23 mouse cellular contexts compared by ENCODE assay signal in the genomic region with DNA sequence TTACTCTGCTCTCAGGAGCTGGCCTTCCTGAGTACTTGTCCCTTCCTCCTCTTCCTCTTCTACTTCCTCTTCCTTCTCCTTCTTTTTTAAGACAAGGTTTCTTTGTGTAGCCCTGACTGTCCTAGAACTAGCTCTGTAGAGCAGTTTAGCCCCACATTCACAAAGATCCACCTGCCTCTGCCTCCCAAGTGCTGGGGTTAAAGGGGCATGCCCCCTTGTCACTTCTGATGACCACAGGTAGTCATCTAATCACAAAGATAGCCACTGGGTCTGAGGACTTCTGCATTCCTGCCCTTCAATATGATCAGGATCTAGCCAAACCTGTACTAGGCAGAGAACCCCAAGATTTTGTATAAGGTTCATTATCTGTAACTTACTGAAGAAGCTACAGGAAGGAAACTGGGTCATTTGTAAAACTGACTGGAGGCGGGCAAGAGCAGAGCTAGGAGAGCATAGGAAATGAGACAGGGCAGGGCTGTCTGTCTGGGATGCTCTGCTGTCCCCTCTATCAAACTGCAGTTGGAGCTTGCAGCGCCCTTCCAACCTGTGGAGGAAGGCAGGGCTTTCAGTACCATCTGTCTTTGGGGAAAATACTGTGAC. TPM values are rescaled to one million over a fixed set of nuclear protein-coding genes. Genes with fewer than 3 reads are reported as not detected.
DNase-seq lines count a peak whose midpoint lies in the region; ATAC-seq and TF ChIP-seq lines count a peak whose summit lies in the region.
"Had no signal": no experiment of that assay in that cellular context is flagged by ENCODE, and none has a peak within 500 bp of the region (broad histone marks: within the 10 kb centered on the region; RNA-seq: fewer than 3 reads in every experiment).

No protein-coding gene starts in this region.

- H3K4me1 ChIP-seq in lung, embryonic 14.5 days (ENCODE audit: insufficient read depth): no peaks in the 10 kb centered on the region
- H3K4me1 ChIP-seq in bone marrow, adult 2 months (ENCODE audit: control insufficient read depth, insufficient read depth, low read length): peaks cover 12% of the 10 kb centered on the region; the same call in 1 of the 2 replicates
- H3K4me1 ChIP-seq in liver, embryonic 15.5 days (replicated peaks): peaks cover 81% of the 10 kb centered on the region
- peaks cover 24% of the 10 kb centered on the region for H3K4me1 ChIP-seq in thymus, adult 2 months (replicated peaks; ENCODE audit: control insufficient read depth, insufficient read depth, low read length)

- DNase-seq in lung, embryonic 14.5 days: no peak
- no peak for DNase-seq in lung, postnatal 25 days (ENCODE audit: low spot score)
- DNase-seq in c-Kit-positive CD71-positive TER-119-positive erythroid progenitor cells, embryonic 14.5 days (ENCODE audit: low spot score): peak; percentile 30
- no peak for DNase-seq in thymus, adult 2 months
- DNase-seq in layer of hippocampus, adult 18-20 months (ENCODE audit: low spot score in 2 of 2): no peak
- DNase-seq: adrenal gland, postnatal 14 days; cerebellum, adult 2 months; gastrocnemius, postnatal 36 days; lung, postnatal 10 days; right cerebral cortex, adult 18-20 months; thymus, postnatal 4 days had no signal

- H3K27me3 ChIP-seq in lung, embryonic 14.5 days (ENCODE audit: insufficient read depth, low read length): no peaks in the 10 kb centered on the region
- H3K27me3 ChIP-seq in liver, embryonic 15.5 days: no peaks in the 10 kb centered on the region
- H3K27me3 ChIP-seq in thymus, adult 2 months (ENCODE audit: control insufficient read depth, insufficient read depth, low read length): no peaks in the 10 kb centered on the region
- H3K27me3 ChIP-seq: embryonic facial prominence, embryonic 12.5 days; heart, embryonic 15.5 days; limb, embryonic 15.5 days; neural tube, embryonic 13.5 days had no signal

- TF ChIP-seq CTCF in lung, embryonic 14.5 days (IDR thresholded peaks at IDR 0.05; ENCODE audit: low read depth): no peak
- TF ChIP-seq CTCF in bone marrow, adult 2 months (IDR thresholded peaks at IDR 0.05; ENCODE audit: control insufficient read depth, insufficient read depth, low read length): no peak
- TF ChIP-seq CTCF in thymus, adult 2 months (IDR thresholded peaks at IDR 0.05; ENCODE audit: borderline replicate concordance, control insufficient read depth, extremely low read depth, insufficient read depth, low read length, poor library complexity): no peak

- no peak for ATAC-seq in lung, embryonic 14.5 days (ENCODE audit: insufficient read depth)
- ATAC-seq in liver, embryonic 15.5 days (ENCODE audit: insufficient read depth): no peak
- ATAC-seq: forebrain, embryonic 16.5 days; hindbrain, postnatal 0 days; intestine, postnatal 0 days had no signal

- no peaks in the 10 kb centered on the region for H3K9me3 ChIP-seq in lung, embryonic 14.5 days (ENCODE audit: low read depth, low read length)
- H3K9me3 ChIP-seq in liver, embryonic 15.5 days (replicated peaks): no peaks in the 10 kb centered on the region
- H3K9me3 ChIP-seq: embryonic facial prominence, embryonic 12.5 days; heart, embryonic 15.5 days; hindbrain, embryonic 10.5 days; kidney, embryonic 15.5 days; limb, embryonic 15.5 days; midbrain, embryonic 10.5 days; neural tube, embryonic 13.5 days had no signal

- no peak overlapping the region for H3K4me2 ChIP-seq in lung, embryonic 14.5 days
- H3K4me2 ChIP-seq in liver, embryonic 15.5 days: peak overlapping the region; percentile 92
- H3K4me2 ChIP-seq: embryonic facial prominence, embryonic 12.5 days; heart, embryonic 15.5 days; kidney, embryonic 15.5 days; limb, embryonic 15.5 days; neural tube, embryonic 13.5 days had no signal

- H3K36me3 ChIP-seq in lung, embryonic 14.5 days (ENCODE audit: insufficient read depth): no peaks in the 10 kb centered on the region
- peaks cover 5% of the 10 kb centered on the region for H3K36me3 ChIP-seq in liver, embryonic 15.5 days (replicated peaks)
- H3K36me3 ChIP-seq in thymus, adult 2 months (ENCODE audit: control insufficient read depth, insufficient read depth, low read length): no peaks in the 10 kb centered on the region
- H3K36me3 ChIP-seq: embryonic facial prominence, embryonic 12.5 days; heart, embryonic 15.5 days; kidney, embryonic 15.5 days; limb, embryonic 15.5 days; neural tube, embryonic 13.5 days had no signal

- TF ChIP-seq POLR2A in bone marrow, adult 2 months (IDR thresholded peaks at IDR 0.05; ENCODE audit: borderline replicate concordance, control insufficient read depth, low read depth, low read length): no peak
- TF ChIP-seq POLR2A in thymus, adult 2 months (IDR thresholded peaks at IDR 0.05; ENCODE audit: control insufficient read depth, extremely low read depth, insufficient read depth, low read length, poor library complexity): no peak

- H3K27ac ChIP-seq in lung, embryonic 14.5 days (ENCODE audit: low read depth): 0 out of 2 replicates have a peak overlapping the region, but pooled peaks have one; percentile 27
- H3K27ac ChIP-seq in bone marrow, adult 2 months (ENCODE audit: control insufficient read depth, insufficient read depth, low read depth, low read length, poor library complexity): peak overlapping the region; percentile 62
- peak overlapping the region; percentile 98 for H3K27ac ChIP-seq in liver, embryonic 15.5 days (replicated peaks)
- no peak overlapping the region for H3K27ac ChIP-seq in thymus, adult 2 months (ENCODE audit: control insufficient read depth, insufficient read depth, low read length)
- H3K27ac ChIP-seq: embryonic facial prominence, embryonic 12.5 days; heart, embryonic 15.5 days; hindbrain, embryonic 10.5 days; hindbrain, postnatal 0 days; kidney, embryonic 15.5 days; limb, embryonic 15.5 days; midbrain, embryonic 10.5 days; neural tube, embryonic 13.5 days had no signal

- no peak overlapping the region for H3K4me3 ChIP-seq in lung, embryonic 14.5 days (ENCODE audit: low read depth, low read length)
- H3K4me3 ChIP-seq in bone marrow, adult 2 months (replicated peaks; ENCODE audit: control insufficient read depth, low read depth, low read length): no peak overlapping the region
- H3K4me3 ChIP-seq in liver, embryonic 15.5 days (replicated peaks): no peak overlapping the region
- H3K4me3 ChIP-seq in thymus, adult 2 months (ENCODE audit: control insufficient read depth, insufficient read depth, low read length): no peak overlapping the region
- H3K4me3 ChIP-seq: embryonic facial prominence, embryonic 12.5 days; heart, embryonic 15.5 days; hindbrain, embryonic 10.5 days; kidney, embryonic 15.5 days; limb, embryonic 15.5 days; midbrain, embryonic 10.5 days; neural tube, embryonic 13.5 days had no signal

- peak overlapping the region; percentile 9; the same call in 1 of the 2 replicates for H3K9ac ChIP-seq in lung, embryonic 14.5 days
- peak overlapping the region; percentile 12 for H3K9ac ChIP-seq in liver, embryonic 15.5 days
- H3K9ac ChIP-seq: embryonic facial prominence, embryonic 12.5 days; heart, embryonic 15.5 days; kidney, embryonic 15.5 days; limb, embryonic 15.5 days; neural tube, embryonic 13.5 days had no signal

- WGBS in lung, embryonic 14.5 days: 55% methylated on average over 2 of the region's 2 CpGs
- 32% methylated on average over 2 of the region's 2 CpGs for WGBS in bone marrow, adult 2 months
- WGBS in liver, embryonic 15.5 days (ENCODE audit: insufficient replicate concordance): 28% methylated on average over 2 of the region's 2 CpGs
- 49% methylated on average over 2 of the region's 2 CpGs for WGBS in thymus, adult 2 months

RNA-seq across cellular contexts. Expression of a gene that starts 2.1 kb away (rescaled TPM):
- polyA plus RNA-seq in lung, embryonic 14.5 days (2014; fragmentation: Nextera tagmentation; extraction: Ambion mirVana): 63.1 and 67.6 TPM in 2 replicates
- 38.8 and 59.9 TPM in 2 replicates for polyA plus RNA-seq in bone marrow, adult 2 months (2011; ENCODE audit: insufficient read depth, insufficient read length, low replicate concordance, missing spikeins)
- polyA plus RNA-seq in liver, embryonic 15.5 days (2015; fragmentation: Nextera tagmentation; extraction: Ambion mirVana): 67.6 and 73.8 TPM in 2 replicates
- polyA plus RNA-seq in thymus, adult 2 months (2012; rRNA removed): 40.9 and 45.7 TPM in 2 replicates
- 100 to 1,000 TPM; 233 to 238 TPM for total RNA-seq in layer of hippocampus, adult 18-20 months (2021)

RNA-seq across cellular contexts. Expression of a gene that starts 20.2 kb away (rescaled TPM):
- polyA plus RNA-seq in lung, embryonic 14.5 days (2014; fragmentation: Nextera tagmentation; extraction: Ambion mirVana): 33.0 and 35.9 TPM in 2 replicates
- polyA plus RNA-seq in bone marrow, adult 2 months (2011; ENCODE audit: insufficient read depth, insufficient read length, low replicate concordance, missing spikeins): 5.5 and 10.9 TPM in 2 replicates
- polyA plus RNA-seq in liver, embryonic 15.5 days (2015; fragmentation: Nextera tagmentation; extraction: Ambion mirVana): 25.2 and 27.9 TPM in 2 replicates
- polyA plus RNA-seq in thymus, adult 2 months (2012; rRNA removed): 26.5 and 36.8 TPM in 2 replicates
- total RNA-seq in layer of hippocampus, adult 18-20 months (2021): 10 to 100 TPM; 72.6 to 76.2 TPM
